Mouse (Mus musculus) cortical plate, adult 2 months (tissue): Measurements from ENCODE around the gene Nmrk2. TPM values are rescaled to one million over a fixed set of nuclear protein-coding genes. Genes with fewer than 3 reads are reported as not detected.

Source experiments
- H3K27ac ChIP-seq: fragments of 200-500 bp; 2 replicates; pipeline ENCODE4 v1.5.1; 2012; ENCODE audit warnings: low read length, control low read depth, inconsistent platforms; ENCODE audit not compliant: insufficient read depth
- H3K4me1 ChIP-seq: fragments of 200-500 bp; 2 replicates; pipeline ENCODE4 v1.6.1; 2011; ENCODE audit warnings: low read length; ENCODE audit not compliant: control insufficient read depth, insufficient read depth
- H3K4me3 ChIP-seq: fragments of 200-500 bp; 2 replicates; pipeline ENCODE4 v1.5.1; 2011; ENCODE audit warnings: mild to moderate bottlenecking, low read length, control low read depth; ENCODE audit not compliant: insufficient read depth
- CTCF ChIP-seq: fragments of 200-500 bp; IDR thresholded peaks from 2 replicates; pipeline ENCODE4 v1.5.1; 2011; ENCODE audit warnings: mild to moderate bottlenecking, control low read depth, low read length; ENCODE audit not compliant: insufficient read depth; ENCODE audit errors: extremely low read depth
- POLR2A ChIP-seq: fragments of 200-500 bp; IDR thresholded peaks from 2 replicates; pipeline ENCODE4 v1.6.1; 2011; ENCODE audit warnings: mild to moderate bottlenecking, low read length, control low read depth; ENCODE audit not compliant: insufficient read depth; ENCODE audit errors: extremely low read depth
- polyA plus RNA-seq: library from polyadenylated mRNA; depleted of rRNA; stranded (reverse); fragments of >200 nt; gene quantifications from 2 replicates; pipeline ENCODE4 v1.2.3, GENCODE M21; 2012

The Nmrk2 gene
- polyA plus RNA-seq, 1 experiment: 0.13 TPM

GRCm38 (mm10) chr10:81168521-81169244, 33.2 kb downstream of the Nmrk2 start:
- TF ChIP-seq CTCF: no peak
- 0 out of 2 replicates have a peak, but pooled peaks have one; percentile 44 for TF ChIP-seq POLR2A
- Histone ChIP-seq H3K4me3 (peak overlapping the region; percentile 47), H3K27ac (peak overlapping the region; percentile 36), H3K4me1 (peaks cover 5% of the 10 kb centered on the region)

GRCm38 (mm10) chr10:81168087-81168431, 33.8 kb downstream of the Nmrk2 start:
- peak overlapping the region; percentile 13; the same call in 1 of the 2 replicates for H3K4me3 ChIP-seq
- TF ChIP-seq CTCF (no peak), POLR2A (no peak)
- peak overlapping the region; percentile 9; the same call in 1 of the 2 replicates for H3K27ac ChIP-seq
- H3K4me1 ChIP-seq: peaks cover 5% of the 10 kb centered on the region

GRCm38 (mm10) chr10:81167200-81168086, 34.4 kb downstream of the Nmrk2 start, which contains the start of gene Pias4:
Pias4 (minus strand) TSS chr10:81167923.
- peak within 1 kb of the TSS; percentile 74 for H3K4me3 ChIP-seq
- H3K27ac ChIP-seq: peak within 1 kb of the TSS; percentile 9; the same call in 1 of the 2 replicates
- no peak for TF ChIP-seq CTCF
- TF ChIP-seq POLR2A: peak; percentile 75; the same call in 1 of the 2 replicates
- peaks cover 3% of the 10 kb centered on the region; the same call in 1 of the 2 replicates for H3K4me1 ChIP-seq

GRCm38 (mm10) chr10:81165118-81165517, 36.7 kb downstream of the Nmrk2 start:
- no peak overlapping the region for H3K4me3 ChIP-seq
- peaks cover 3% of the 10 kb centered on the region; the same call in 1 of the 2 replicates for H3K4me1 ChIP-seq
- H3K27ac ChIP-seq: no peak overlapping the region
- TF ChIP-seq POLR2A (no peak), CTCF (no peak)

- no peak for TF ChIP-seq POLR2A
- TF ChIP-seq CTCF: no peak
- Histone ChIP-seq H3K4me1 (peaks cover 3% of the 10 kb centered on the region; the same call in 1 of the 2 replicates), H3K27ac (no peak overlapping the region), H3K4me3 (no peak overlapping the region)
Observed at GRCm38 (mm10) chr10:81162318-81162652, 39.6 kb downstream of the Nmrk2 start.

- Histone ChIP-seq H3K4me3 (no peak overlapping the region), H3K27ac (no peak overlapping the region), H3K4me1 (peaks cover 2% of the 10 kb centered on the region; the same call in 1 of the 2 replicates)
- TF ChIP-seq POLR2A: no peak
- no peak for TF ChIP-seq CTCF
Observed at GRCm38 (mm10) chr10:81161602-81162317, 40.1 kb downstream of the Nmrk2 start.

- Histone ChIP-seq H3K27ac (peak overlapping the region; percentile 75), H3K4me1 (no peaks in the 10 kb centered on the region), H3K4me3 (no peak overlapping the region)
- TF ChIP-seq CTCF (no peak), POLR2A (no peak)
Observed at GRCm38 (mm10) chr10:81154736-81155135, 47.1 kb downstream of the Nmrk2 start.

GRCm38 (mm10) chr10:81154313-81154712, 47.5 kb downstream of the Nmrk2 start:
- Histone ChIP-seq H3K4me1 (no peaks in the 10 kb centered on the region), H3K27ac (peak overlapping the region; percentile 75; the same call in 1 of the 2 replicates), H3K4me3 (no peak overlapping the region)
- TF ChIP-seq CTCF (no peak), POLR2A (no peak)

GRCm38 (mm10) chr10:81152609-81153008, 49.2 kb downstream of the Nmrk2 start:
- Histone ChIP-seq H3K4me3 (no peak overlapping the region), H3K27ac (no peak overlapping the region), H3K4me1 (no peaks in the 10 kb centered on the region)
- 0 out of 2 replicates have a peak, but pooled peaks have one; percentile 6 for TF ChIP-seq POLR2A
- TF ChIP-seq CTCF: no peak
